Mouse (Mus musculus) testis, adult 2 months (tissue): ENCODE measurements around the gene Als2. TPM values are rescaled to one million over a fixed set of nuclear protein-coding genes. Genes with fewer than 3 reads are reported as not detected.

Experiments used
- H3K27ac ChIP-seq: fragments of 200-500 bp; 2 replicates; pipeline ENCODE4 v1.5.1; 2012; ENCODE audit warnings: low read depth, low read length; ENCODE audit not compliant: control insufficient read depth, insufficient read depth
- H3K27me3 ChIP-seq: fragments of 200-500 bp; 2 replicates; pipeline ENCODE4 v1.6.1; 2012; ENCODE audit warnings: mild to moderate bottlenecking, low read length, moderate library complexity; ENCODE audit not compliant: control insufficient read depth, insufficient read depth
- H3K36me3 ChIP-seq: fragments of 200-500 bp; 2 replicates; pipeline ENCODE4 v1.6.1; 2012; ENCODE audit warnings: mild to moderate bottlenecking, low read length; ENCODE audit not compliant: control insufficient read depth, insufficient read depth
- H3K4me1 ChIP-seq: fragments of 200-500 bp; 2 replicates; pipeline ENCODE4 v1.6.1; 2012; ENCODE audit warnings: low read length; ENCODE audit not compliant: control insufficient read depth, insufficient read depth
- H3K4me3 ChIP-seq: fragments of 200-500 bp; 2 replicates; pipeline ENCODE4 v1.5.1; 2012; ENCODE audit warnings: low read depth, mild to moderate bottlenecking, low read length, moderate library complexity, mixed read lengths; ENCODE audit not compliant: control insufficient read depth
- CTCF ChIP-seq: fragments of 200-500 bp; IDR thresholded peaks from 2 replicates; pipeline ENCODE4 v1.5.1; 2012; ENCODE audit warnings: low read depth, mild to moderate bottlenecking, inconsistent platforms, low read length, moderate library complexity; ENCODE audit not compliant: control insufficient read depth, insufficient read depth, insufficient replicate concordance
- POLR2A ChIP-seq: fragments of 200-500 bp; IDR thresholded peaks from 2 replicates; pipeline ENCODE4 v1.6.1; 2012; ENCODE audit warnings: low read depth, mild to moderate bottlenecking, inconsistent platforms, low read length, moderate library complexity; ENCODE audit not compliant: control insufficient read depth
- polyA plus RNA-seq: library from polyadenylated mRNA; depleted of rRNA; stranded (reverse); fragments of >200 nt; gene quantifications from 2 replicates; pipeline ENCODE4 v1.2.3, GENCODE M21; 2012

Gene Als2
- polyA plus RNA-seq, 1 experiment: 7.1 TPM

- Histone ChIP-seq H3K4me1 (no peaks in the 10 kb centered on the region), H3K4me3 (no peak overlapping the region), H3K27me3 (no peaks in the 10 kb centered on the region), H3K27ac (no peak overlapping the region), H3K36me3 (peaks cover 1% of the 10 kb centered on the region)
- no peak for TF ChIP-seq CTCF
- no peak for TF ChIP-seq POLR2A
Observed at GRCm38 (mm10) chr1:59186317-59186716, 50.7 kb downstream of the Als2 start.

DNA sequence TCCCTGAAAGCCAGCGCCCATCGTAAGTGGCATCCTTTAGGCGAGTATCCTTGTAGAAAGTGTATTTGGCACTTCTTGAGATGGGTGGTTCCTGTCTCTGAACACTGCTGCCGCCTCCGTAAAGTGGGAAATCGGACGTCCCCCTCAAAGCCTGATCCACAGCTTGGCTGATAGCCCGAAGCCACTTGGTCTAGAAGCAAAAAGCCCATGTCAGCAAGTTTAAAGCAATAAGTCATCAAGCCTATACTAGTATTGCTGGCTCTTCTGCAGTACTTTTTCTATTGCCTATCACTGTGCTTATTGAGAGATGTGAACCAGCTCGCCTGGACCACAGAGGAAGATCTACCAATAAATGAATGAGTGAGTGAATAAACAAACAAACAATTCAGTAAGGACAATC, 51.6 kb downstream of the Als2 start:
- Histone ChIP-seq H3K27ac (no peak overlapping the region), H3K4me1 (no peaks in the 10 kb centered on the region), H3K4me3 (no peak overlapping the region), H3K36me3 (peaks cover 1% of the 10 kb centered on the region), H3K27me3 (no peaks in the 10 kb centered on the region)
- TF ChIP-seq POLR2A: no peak
- TF ChIP-seq CTCF: no peak

GRCm38 (mm10) chr1:59183045-59183444, 54.0 kb downstream of the Als2 start:
- TF ChIP-seq CTCF (no peak), POLR2A (no peak)
- Histone ChIP-seq H3K4me1 (no peaks in the 10 kb centered on the region), H3K27me3 (no peaks in the 10 kb centered on the region), H3K4me3 (no peak overlapping the region), H3K27ac (no peak overlapping the region), H3K36me3 (peaks cover 3% of the 10 kb centered on the region)

DNA sequence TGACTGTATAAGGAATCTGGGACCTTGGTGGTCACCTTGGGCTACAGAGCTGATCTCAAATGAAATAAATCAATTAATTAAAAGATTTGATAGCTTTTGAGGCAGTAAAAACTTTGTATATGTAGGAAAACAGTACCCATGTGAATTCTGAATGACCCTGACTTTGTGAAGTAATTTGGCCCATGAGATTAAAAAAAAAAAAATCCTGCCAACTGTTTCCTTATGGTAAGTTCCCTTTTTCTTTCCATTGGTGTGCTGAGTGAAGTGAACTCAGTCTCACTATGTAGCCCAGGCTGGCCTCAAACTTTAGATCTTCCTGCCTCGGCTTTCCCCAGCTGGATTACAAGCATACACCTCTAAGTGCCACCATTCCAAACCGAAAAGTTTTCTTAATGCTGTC, 54.7 kb downstream of the Als2 start:
- H3K27ac ChIP-seq: no peak overlapping the region
- H3K4me3 ChIP-seq: no peak overlapping the region
- H3K27me3 ChIP-seq: no peaks in the 10 kb centered on the region
- H3K4me1 ChIP-seq: no peaks in the 10 kb centered on the region
- TF ChIP-seq CTCF: no peak
- TF ChIP-seq POLR2A: no peak
- H3K36me3 ChIP-seq: peaks cover 3% of the 10 kb centered on the region

GRCm38 (mm10) chr1:59180003-59180402, 57.0 kb downstream of the Als2 start:
- Histone ChIP-seq H3K36me3 (peaks cover 3% of the 10 kb centered on the region), H3K27me3 (no peaks in the 10 kb centered on the region), H3K4me1 (no peaks in the 10 kb centered on the region), H3K4me3 (no peak overlapping the region), H3K27ac (no peak overlapping the region)
- TF ChIP-seq POLR2A: no peak
- TF ChIP-seq CTCF: no peak

DNA sequence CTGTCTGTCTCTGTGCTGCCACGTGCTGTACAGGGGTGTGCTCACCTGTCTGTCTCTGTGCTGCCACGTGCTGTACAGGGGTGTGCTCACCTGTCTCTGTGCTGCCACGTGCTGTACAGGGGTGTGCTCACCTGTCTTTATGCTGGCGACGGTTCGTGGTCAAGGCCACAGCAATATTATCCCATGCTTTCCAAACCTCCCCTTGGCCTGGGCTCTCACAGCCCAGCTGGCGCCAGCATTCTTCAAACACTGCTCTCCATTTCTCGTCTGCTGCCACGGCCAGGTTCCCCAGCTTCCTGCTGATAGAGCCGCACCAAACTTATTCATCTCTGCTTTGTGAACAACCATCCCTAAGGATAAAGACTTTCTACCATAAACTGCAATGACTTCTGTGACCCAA, 58.6 kb downstream of the Als2 start:
- TF ChIP-seq POLR2A (no peak), CTCF (no peak)
- H3K4me3 ChIP-seq: no peak overlapping the region
- peaks cover 2% of the 10 kb centered on the region for H3K36me3 ChIP-seq
- H3K27ac ChIP-seq: no peak overlapping the region
- no peaks in the 10 kb centered on the region for H3K27me3 ChIP-seq
- H3K4me1 ChIP-seq: no peaks in the 10 kb centered on the region

DNA sequence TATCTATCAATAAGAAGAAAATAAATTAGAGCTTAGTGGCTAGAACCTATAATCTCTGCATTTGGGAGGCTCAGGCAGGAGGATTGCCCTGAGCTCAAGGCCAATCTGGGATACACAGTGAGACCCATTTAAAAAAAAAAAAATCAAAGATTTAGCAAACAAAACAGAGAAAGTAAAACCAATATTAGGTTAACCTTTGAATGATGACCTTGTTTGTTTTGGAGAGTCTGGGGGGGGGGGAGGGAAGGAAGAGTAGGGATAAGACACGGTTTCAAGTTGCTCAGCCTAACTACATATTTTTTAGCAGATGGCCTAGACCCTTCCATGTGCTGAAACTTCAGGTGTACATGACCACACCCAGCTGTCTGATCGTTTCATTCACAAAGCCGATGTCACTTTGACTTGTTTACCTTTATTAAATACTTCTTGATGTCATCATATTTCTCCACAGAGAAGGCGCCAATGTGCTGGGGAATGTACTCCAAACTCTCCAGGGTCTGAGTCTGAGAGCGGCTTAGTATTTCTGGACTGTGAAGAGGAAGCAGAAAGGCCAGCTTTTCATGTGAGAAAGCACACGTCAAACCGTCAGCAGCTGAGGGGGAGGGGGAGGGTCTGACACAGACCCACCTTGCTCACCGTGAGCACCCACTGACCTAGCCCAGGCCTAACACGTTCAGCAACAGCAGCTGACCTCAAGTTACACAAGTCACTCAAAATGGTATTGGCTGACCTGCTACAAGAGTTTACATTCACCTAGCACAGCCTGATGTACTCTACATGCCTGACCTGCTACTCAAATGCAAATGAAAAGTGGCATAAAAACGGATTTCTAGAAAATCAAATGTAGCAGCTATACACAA, 62.3 kb downstream of the Als2 start:
- Histone ChIP-seq H3K4me1 (peaks cover 7% of the 10 kb centered on the region), H3K27ac (no peak overlapping the region), H3K27me3 (no peaks in the 10 kb centered on the region), H3K4me3 (no peak overlapping the region), H3K36me3 (no peaks in the 10 kb centered on the region; the same call in none of the 2 replicates)
- no peak for TF ChIP-seq CTCF
- no peak for TF ChIP-seq POLR2A
